Mouse (Mus musculus) midbrain, postnatal 0 days (tissue): ENCODE measurements around the gene Ptp4a2. TPM values are rescaled to one million over a fixed set of nuclear protein-coding genes. Genes with fewer than 3 reads are reported as not detected.

Experiments
- ATAC-seq: fragments of 200-750 bp; cut with Nextera tagmentation; 2 replicates; pipeline ENCODE4 v1.8.0; 2017; ENCODE audit warnings: moderate number of reproducible peaks, mild to moderate bottlenecking, moderate TSS enrichment, moderate library complexity; ENCODE audit not compliant: low FRiP score
- DNase-seq: peaks from one replicate; pipeline ENCODE4 v3.0.0-alpha.2; 2015; ENCODE audit warnings: low spot score
- H3K27ac ChIP-seq: fragments of 300-500 bp; sonication (generic); 2 replicates; pipeline ENCODE4 v1.5.1; 2014; ENCODE audit warnings: low read depth, mild to moderate bottlenecking, low read length, mixed read lengths
- H3K27me3 ChIP-seq: fragments of 300-500 bp; sonication (generic); 2 replicates; pipeline ENCODE4 v1.6.1; 2014; ENCODE audit warnings: low read length, control low read depth, mixed read lengths; ENCODE audit not compliant: insufficient read depth
- H3K36me3 ChIP-seq: fragments of 300-500 bp; sonication (generic); 2 replicates; pipeline ENCODE4 v1.6.1; 2014; ENCODE audit warnings: low read length, control low read depth, mixed read lengths; ENCODE audit not compliant: insufficient read depth
- H3K4me1 ChIP-seq: fragments of 300-500 bp; sonication (generic); 2 replicates; pipeline ENCODE4 v1.6.1; 2014; ENCODE audit warnings: mild to moderate bottlenecking, control low read depth, antibody characterized with exemption, low read length, mixed read lengths; ENCODE audit not compliant: insufficient read depth
- H3K4me2 ChIP-seq: fragments of 300-500 bp; sonication (generic); 2 replicates; pipeline ENCODE4 v1.6.1; 2014; ENCODE audit warnings: low read depth, mild to moderate bottlenecking, low read length, mixed read lengths; ENCODE audit not compliant: poor library complexity, severe bottlenecking
- H3K4me3 ChIP-seq: fragments of 300-500 bp; sonication (generic); 2 replicates; pipeline ENCODE4 v1.5.1; 2014; ENCODE audit warnings: low read depth, mild to moderate bottlenecking, low read length, moderate library complexity
- H3K9ac ChIP-seq: fragments of 300-500 bp; sonication (generic); replicated peaks from 2 replicates; pipeline ENCODE4 v1.6.1; 2014; ENCODE audit warnings: mild to moderate bottlenecking, low read length, moderate library complexity, mixed read lengths; ENCODE audit not compliant: poor library complexity, severe bottlenecking
- H3K9me3 ChIP-seq: fragments of 300-500 bp; sonication (generic); 2 replicates; pipeline ENCODE4 v1.6.1; 2016; ENCODE audit warnings: low read length, control low read depth
- CTCF ChIP-seq: IDR thresholded peaks from 2 replicates; pipeline ENCODE4 v1.5.1; 2016; ENCODE audit warnings: antibody characterized with exemption, mild to moderate bottlenecking
- WGBS: fragments of 180-500 bp; shearing (Covaris S2); extraction: QIAGEN DNeasy Blood & Tissue Kit; methylation state at CpG from one replicate; pipeline ENCODE4 v1.1.7; 2014; 5-methylcytosine and 5-hydroxymethylcytosine counted together
- polyA plus RNA-seq: library from polyadenylated mRNA; unstranded; fragments of >200 nt; fragmentation: Nextera tagmentation; extraction: Ambion mirVana; gene quantifications from 2 replicates; pipeline ENCODE4 v1.2.1, GENCODE M21; 2015
- total RNA-seq: library from RNA; depleted of rRNA; stranded (reverse); fragments of >200 nt; gene quantifications from 2 replicates; pipeline ENCODE4 v1.2.3, GENCODE M21; 2014

The Ptp4a2 gene
- total and polyA plus RNA-seq, 2 experiments from 2014 or later: 94.0 to 245 TPM

DNA sequence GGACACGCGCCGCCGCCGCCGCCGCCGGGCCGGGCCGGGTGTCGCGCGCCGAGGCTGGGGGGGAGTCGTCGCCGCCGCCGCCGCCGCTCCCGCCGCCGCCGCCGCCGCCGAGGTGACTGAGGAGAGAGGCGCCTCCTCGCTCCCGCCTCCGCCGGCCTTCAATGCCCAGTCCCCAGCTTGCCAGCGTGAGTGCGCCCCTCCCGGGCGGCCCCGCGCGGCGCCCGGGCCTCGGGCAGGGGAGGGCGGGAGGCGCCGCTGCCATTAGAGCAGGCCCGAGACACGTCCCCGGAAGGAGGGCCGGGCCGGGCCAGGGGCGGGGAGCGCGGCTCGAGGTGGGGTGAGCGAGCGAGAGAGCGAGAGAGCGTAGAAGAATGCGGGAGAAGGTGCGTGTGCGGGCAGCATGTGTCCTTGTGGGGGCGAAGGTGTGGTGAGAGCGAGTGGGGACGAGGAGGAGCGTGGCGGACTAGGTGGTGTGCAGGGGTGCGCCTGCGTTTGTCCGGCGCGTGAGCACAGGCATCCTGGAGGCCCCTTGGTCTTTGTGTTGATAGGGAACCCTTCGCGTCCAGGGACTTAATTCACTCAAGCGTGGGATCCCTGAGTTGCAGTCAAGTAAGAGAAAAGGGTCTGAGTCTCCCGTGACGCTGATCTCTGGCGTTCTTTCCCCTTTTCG lies 9.5 kb downstream of the Ptp4a2 start:
- H3K9me3 ChIP-seq: no peaks in the 10 kb centered on the region
- H3K4me2 ChIP-seq: peak overlapping the region; percentile 86
- DNase-seq (peak; percentile 67), ATAC-seq (peak; percentile 90)
- no peak for TF ChIP-seq CTCF
- WGBS: 0% methylated on average over 44 of the region's 79 CpGs
- peak overlapping the region; percentile 83 for H3K4me3 ChIP-seq
- no peaks in the 10 kb centered on the region for H3K27me3 ChIP-seq
- peak overlapping the region; percentile 84 for H3K27ac ChIP-seq
- H3K36me3 ChIP-seq: no peaks in the 10 kb centered on the region
- H3K9ac ChIP-seq: peak overlapping the region; percentile 70
- peaks cover 5% of the 10 kb centered on the region; the same call in 1 of the 2 replicates for H3K4me1 ChIP-seq

- ATAC-seq: no peak
- H3K27ac ChIP-seq: peak overlapping the region; percentile 84; the same call in 1 of the 2 replicates
- H3K4me3 ChIP-seq: peak overlapping the region; percentile 83
- no peaks in the 10 kb centered on the region for H3K27me3 ChIP-seq
- WGBS: under 1% methylated on average over 16 of the region's 16 CpGs
- peak overlapping the region; percentile 70 for H3K9ac ChIP-seq
- H3K4me2 ChIP-seq: peak overlapping the region; percentile 86
- TF ChIP-seq CTCF: no peak
- no peaks in the 10 kb centered on the region for H3K36me3 ChIP-seq
- H3K4me1 ChIP-seq: peaks cover 5% of the 10 kb centered on the region; the same call in 1 of the 2 replicates
- DNase-seq: no peak
- no peaks in the 10 kb centered on the region for H3K9me3 ChIP-seq
Measured at GRCm38 (mm10) chr4:129821087-129821616, 10.1 kb downstream of the Ptp4a2 start.

DNA sequence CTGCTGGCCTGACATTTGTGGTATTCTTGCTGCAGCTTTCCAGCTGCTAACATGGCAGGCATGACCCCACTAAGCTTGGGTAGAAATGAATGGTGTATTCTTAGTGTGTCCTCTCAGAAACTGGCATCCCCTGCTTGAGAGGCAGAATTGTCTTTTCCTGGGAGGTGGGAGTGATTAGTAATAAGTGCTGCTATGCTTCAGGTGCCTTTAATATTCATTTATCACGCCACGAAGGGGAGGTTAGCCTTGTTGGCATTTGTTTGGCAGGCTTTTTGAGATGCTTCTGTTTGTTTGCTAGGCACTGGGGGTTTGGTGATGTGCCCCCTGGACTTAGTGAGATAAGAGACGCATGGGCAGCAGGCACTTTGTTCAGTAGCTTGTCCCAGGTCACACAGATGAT lies 11.3 kb downstream of the Ptp4a2 start:
- DNase-seq: no peak
- ATAC-seq: no peak
- Histone ChIP-seq H3K4me2 (peak overlapping the region; percentile 86), H3K9me3 (no peaks in the 10 kb centered on the region), H3K27ac (no peak overlapping the region), H3K36me3 (no peaks in the 10 kb centered on the region), H3K27me3 (no peaks in the 10 kb centered on the region), H3K4me3 (peak overlapping the region; percentile 8; the same call in 1 of the 2 replicates), H3K4me1 (peaks cover 5% of the 10 kb centered on the region; the same call in 1 of the 2 replicates), H3K9ac (no peak overlapping the region)
- no peak for TF ChIP-seq CTCF
- 42% methylated on average over 3 of the region's 3 CpGs for WGBS

DNA sequence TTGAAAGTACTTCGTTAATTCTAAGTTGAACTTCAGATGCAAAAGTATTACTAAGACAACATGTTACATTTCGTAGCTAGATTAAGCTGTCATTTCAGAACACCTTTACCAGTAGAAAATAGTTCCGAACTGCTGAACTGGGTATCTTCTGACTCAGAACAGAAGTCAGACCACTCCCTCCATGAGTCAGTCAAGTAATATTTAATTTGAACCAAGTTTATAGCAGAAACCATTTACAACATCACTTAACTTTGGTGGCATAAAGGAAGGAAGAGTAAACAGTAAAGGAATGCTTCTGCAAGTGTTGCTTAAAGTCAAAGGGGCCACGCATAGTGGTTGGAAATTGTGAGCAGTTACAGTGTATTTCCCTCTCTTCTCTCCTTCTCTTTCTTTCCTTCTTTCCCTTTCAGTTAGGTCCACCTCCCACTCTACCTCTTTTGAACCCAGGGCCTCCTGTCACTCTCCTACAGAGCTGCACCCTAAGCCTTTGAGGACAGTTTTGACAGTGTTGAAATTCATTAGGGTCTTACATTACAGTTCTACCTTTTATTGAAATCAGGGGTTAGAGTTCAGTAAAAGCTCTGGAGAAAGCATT lies 12.3 kb downstream of the Ptp4a2 start:
- no peaks in the 10 kb centered on the region for H3K36me3 ChIP-seq
- no peaks in the 10 kb centered on the region for H3K9me3 ChIP-seq
- H3K27me3 ChIP-seq: no peaks in the 10 kb centered on the region
- no peak overlapping the region for H3K4me3 ChIP-seq
- no peak overlapping the region for H3K27ac ChIP-seq
- peaks cover 5% of the 10 kb centered on the region; the same call in 1 of the 2 replicates for H3K4me1 ChIP-seq
- 83% methylated on average over 4 of the region's 4 CpGs for WGBS
- no peak for TF ChIP-seq CTCF
- H3K9ac ChIP-seq: no peak overlapping the region
- ATAC-seq: no peak
- no peak for DNase-seq
- no peak overlapping the region for H3K4me2 ChIP-seq

GRCm38 (mm10) chr4:129827611-129828010 lies 16.6 kb downstream of the Ptp4a2 start:
- Histone ChIP-seq H3K9me3 (no peaks in the 10 kb centered on the region), H3K4me3 (no peak overlapping the region), H3K9ac (no peak overlapping the region), H3K4me2 (no peak overlapping the region), H3K27me3 (no peaks in the 10 kb centered on the region), H3K27ac (no peak overlapping the region), H3K36me3 (no peaks in the 10 kb centered on the region), H3K4me1 (no peaks in the 10 kb centered on the region)
- DNase-seq (no peak), ATAC-seq (no peak)
- WGBS: 90% methylated on average over 3 of the region's 3 CpGs
- TF ChIP-seq CTCF: no peak

GRCm38 (mm10) chr4:129828081-129828480 lies 17.1 kb downstream of the Ptp4a2 start:
- Histone ChIP-seq H3K9me3 (no peaks in the 10 kb centered on the region), H3K4me1 (no peaks in the 10 kb centered on the region), H3K9ac (no peak overlapping the region), H3K36me3 (no peaks in the 10 kb centered on the region), H3K27me3 (no peaks in the 10 kb centered on the region), H3K4me2 (no peak overlapping the region), H3K27ac (no peak overlapping the region), H3K4me3 (no peak overlapping the region)
- no peak for TF ChIP-seq CTCF
- no peak for DNase-seq
- WGBS: 74% methylated on average over 3 of the region's 3 CpGs
- ATAC-seq: no peak
